Mouse (Mus musculus): ENCODE measurements at regions not wholly inside any gene's neighbourhood (a gene's known extent, or its start where the extent isn't known, plus 50 kb on each side); places are given as distances from the start of the nearest gene placed in this dataset.
A peak's percentile ranks its signal among the peaks of the same experiment; 100 is the strongest.

DNA sequence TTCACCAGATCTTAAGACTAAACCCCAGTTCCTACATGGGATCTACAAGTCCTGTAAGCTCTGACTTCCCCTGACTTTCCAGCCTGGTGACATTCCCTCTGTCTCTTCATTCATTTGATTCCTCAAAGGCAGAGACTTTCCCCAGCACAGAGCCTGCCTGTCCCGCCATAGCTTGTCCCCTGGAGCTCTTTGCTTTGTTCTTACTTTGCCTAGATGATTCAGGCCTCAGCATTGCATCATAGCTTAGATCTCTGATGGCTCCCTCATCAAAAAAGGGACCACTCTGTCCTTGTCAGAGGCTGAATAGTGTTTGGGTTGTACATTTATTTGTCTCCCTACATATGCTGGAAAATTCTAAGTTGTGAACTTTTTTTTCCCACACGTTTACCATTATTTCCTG, 57.6 kb upstream of the Exoc6 start:
- DNase-seq (ENCODE audit: low spot score in 2 of 2): no peak

DNA sequence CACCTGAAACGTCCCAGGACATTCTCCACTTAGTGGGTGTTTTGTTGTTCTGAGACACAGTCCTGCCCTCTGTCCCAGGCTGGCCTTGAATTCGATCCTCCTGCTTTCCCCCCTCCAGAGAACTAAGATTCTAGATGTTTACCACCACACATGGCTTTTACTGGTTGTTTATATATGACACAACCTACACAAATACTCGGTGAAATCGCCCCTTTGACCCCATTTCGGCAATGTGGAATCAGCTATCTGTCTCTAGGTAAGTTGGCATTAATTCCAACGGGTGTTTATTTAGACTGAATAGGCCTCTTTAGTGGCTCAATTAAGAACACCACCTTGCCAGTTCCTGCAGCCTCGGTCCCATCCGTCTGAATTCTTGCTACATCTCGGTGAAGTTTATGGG, 56.8 kb upstream of the Exoc6 start:
- no peak for DNase-seq (ENCODE audit: low spot score in 2 of 2)

DNA sequence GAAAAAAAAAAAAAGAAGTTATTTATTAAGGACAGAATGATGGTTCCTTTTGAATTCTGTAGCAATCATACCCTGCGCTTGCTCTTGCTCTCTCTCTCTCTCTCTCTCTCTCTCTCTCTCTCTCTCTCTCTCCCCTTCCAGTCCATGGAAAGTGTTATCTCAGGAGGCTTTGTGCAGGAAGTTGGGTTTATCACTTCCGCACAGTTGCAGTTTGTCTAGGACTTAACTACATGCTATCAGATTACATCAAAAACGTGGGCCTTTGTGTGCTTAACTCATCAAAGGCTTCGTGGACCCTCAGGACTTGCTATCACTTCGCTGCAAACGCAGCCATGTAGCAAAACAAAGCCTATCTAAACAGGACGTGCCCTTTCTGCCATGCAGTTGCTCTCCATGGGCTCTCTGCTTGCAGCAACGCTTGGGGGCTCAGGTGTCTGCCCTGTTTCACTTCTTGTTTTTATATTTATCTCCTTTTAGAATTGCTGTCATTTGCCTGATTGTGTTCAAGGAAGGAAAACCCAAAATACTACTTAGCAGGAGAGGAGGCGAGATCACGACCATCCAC, 56.2 kb upstream of the Exoc6 start:
- DNase-seq (ENCODE audit: low spot score in 2 of 2): peak; percentile 81 to 83

DNA sequence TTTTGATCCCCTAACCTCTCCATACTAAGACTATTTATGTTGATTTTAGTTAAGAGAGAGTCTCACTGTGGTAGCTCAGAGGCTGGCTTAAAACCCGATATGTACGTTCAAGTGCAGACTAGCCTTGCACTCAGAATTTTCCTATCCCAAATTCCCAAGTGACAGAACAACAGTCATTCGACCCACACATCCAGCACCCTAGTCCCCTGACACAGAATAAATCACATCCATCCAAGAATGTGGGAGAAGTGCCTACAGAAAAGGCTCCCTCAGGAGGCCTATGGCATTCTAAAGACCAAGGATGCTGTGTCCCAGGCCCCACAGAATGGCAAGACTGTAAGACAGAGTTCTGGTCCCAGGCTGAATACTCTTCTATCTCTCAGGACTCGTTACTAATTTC, 55.4 kb upstream of the Exoc6 start:
- DNase-seq (ENCODE audit: low spot score in 2 of 2): no peak

DNA sequence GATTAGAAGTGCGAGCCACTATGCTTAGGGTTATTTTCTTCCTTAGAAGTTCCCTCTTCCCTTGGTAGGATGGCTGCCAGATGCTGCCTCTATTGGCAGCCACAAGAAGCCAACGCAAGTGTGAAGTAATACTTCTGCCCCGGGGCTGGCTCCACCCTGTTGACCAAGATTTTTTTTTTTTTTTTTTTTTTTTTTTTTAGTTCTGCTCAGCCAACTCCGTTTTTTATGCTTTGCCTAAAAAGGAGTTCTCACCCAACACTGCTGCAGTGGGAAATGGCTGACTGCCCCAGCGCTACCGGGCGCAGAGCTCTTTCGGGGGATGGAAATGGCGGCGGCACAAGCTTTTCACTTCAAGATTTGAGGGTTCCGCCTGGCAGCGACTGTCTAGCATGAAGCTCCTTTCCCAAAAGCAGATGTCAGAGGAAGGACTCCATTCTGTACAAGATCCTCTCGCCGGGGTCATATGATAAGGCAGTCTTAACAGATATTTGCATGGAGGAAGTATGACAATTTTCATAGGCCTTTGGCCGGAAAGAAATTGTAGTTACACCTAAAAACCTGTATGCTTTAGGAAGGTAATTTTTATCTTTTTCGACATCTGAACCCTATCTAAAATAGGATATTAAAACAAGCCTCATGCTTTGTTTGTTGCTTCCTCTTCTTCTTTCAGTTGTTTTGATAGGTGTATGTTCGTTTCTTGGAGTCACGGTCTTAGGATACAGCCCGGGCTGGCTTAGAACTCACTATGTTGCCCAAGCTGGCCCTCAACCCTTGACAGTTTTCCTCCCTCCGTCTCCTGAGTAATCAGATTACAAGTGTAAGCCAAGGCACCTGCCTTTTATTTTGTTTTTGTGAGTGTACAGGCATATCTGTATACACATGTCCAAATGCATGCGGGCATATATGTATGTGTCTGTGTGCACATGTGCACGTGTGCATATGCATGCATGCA, 54.6 kb upstream of the Exoc6 start:
- DNase-seq (ENCODE audit: low spot score in 2 of 2): peak; percentile 80 to 83

DNA sequence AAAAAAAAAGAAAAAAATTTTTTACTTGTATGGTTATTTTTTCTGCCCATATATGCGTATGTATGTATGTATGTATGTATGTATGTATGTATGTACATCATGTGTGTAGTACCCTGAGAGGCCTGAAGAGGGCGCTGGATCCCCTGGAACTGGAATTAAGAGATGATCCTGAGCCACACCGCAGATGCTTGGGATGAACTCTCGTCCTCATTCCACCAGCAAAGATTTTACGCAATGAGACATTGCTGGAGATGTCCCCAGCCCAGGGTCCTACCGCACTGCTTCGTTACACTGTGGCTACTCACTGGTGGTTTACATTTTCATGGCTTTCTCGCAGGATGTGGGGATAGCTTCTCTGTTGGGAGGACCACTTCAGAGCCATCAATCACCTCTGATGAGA, 53.5 kb upstream of the Exoc6 start:
- no peak for DNase-seq (ENCODE audit: low spot score in 2 of 2)

DNA sequence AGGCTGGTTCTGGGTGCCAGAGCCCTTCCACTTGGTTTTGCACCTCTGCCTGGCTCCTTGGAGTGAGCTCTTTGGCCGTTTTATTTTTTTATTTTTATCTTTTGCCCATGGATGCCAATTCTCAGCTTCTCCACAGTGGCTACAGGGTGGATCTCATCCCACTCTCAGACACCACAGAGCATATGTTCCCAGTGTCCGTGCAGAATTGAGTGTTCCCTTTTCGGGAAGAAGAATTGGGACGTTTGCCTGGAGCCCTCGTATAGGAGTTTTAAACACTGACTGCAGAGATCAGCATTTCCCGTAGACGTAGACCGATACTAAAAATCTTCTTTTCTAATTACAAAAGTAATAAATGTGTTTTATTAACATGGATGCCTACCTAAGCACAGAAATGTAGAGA, 53.1 kb upstream of the Exoc6 start:
- no peak for DNase-seq (ENCODE audit: low spot score in 2 of 2)

DNA sequence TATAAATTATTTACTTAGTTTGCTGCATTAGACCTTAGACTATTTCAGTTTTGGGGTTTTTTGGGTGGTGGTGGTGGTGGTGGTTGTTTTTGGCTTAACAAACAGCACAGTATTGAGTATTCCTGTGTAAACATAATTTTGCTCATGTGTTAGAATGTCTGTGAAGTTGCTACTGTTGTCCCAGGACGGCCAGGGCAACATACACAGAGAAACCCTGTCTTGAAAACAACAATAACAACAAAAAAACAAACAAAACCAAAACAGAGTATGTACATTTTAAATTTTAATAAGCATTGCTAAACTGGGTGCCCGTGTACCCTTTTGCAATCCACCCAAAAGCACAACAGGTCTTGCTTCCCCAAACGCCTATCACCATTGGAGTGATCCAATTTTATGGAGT, 51.8 kb upstream of the Exoc6 start:
- DNase-seq (ENCODE audit: low spot score in 2 of 2): no peak

All from spleen, postnatal 36 days (tissue).